Mouse (Mus musculus): Measurements from ENCODE around the gene Mthfd1.

Gene Mthfd1

DNA sequence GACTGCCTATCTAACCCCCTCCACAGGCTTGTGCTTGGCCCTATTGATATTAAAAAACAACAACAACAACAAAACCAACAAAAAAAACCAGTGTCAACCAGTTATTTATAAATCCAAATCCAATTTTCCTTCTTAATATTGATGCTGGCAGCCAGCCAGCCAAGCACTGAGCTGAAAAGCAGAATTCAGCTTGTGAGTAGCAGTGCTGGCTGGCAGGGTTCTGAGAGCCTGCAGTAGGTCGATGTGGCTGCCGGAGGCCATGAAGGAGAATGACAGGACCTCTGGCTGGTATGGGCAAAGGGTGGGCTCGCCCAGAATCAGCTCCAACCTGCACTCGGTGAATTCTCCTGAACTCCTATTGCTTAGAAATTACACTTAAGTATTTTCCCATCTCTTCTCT lies 49.1 kb downstream of the Mthfd1 start:
- peak; percentile 60 to 62 for DNase-seq

GRCm38 (mm10) chr12:76305107-76305506 lies 50.0 kb downstream of the Mthfd1 start:
- DNase-seq = no peak

DNA sequence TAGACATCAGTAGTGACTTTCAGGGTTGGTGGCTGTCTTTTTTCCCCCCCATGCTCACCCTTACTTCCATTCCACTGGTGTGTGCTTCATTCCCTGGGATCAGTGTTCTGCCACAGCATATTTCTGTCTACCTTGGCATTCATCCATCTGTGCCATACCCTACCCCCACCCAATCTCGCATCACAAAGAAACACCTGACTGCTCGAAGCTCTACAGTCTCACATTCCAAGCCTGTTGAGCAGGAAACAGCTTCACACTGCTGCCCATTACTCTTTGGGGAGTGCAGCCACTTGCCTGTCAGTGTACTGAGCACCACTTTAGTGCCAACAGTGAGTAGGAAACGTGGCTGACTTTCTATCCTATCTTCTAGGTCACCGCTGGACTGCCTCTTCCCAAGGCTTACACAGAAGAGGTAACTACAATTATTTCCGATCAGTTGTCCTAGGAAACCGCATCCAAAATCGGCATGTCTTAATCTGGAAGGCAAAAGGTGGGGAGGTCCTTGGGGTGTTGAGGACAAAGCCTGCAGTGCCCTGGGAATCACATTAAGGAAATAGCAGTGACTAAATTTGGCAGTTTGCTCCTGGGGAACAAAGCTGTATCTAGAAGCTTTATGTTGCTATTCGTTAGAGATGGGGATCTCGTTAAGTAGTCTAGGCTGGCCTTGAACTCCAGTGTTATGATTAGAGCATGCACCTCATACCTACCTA lies 51.9 kb downstream of the Mthfd1 start:
- no peak for DNase-seq

- DNase-seq = no peak
These were observed 52.9 kb downstream of the Mthfd1 start for GRCm38 (mm10) chr12:76307964-76308363.

- no peak for DNase-seq
These were observed 53.3 kb downstream of the Mthfd1 start for GRCm38 (mm10) chr12:76308436-76308835.

DNA sequence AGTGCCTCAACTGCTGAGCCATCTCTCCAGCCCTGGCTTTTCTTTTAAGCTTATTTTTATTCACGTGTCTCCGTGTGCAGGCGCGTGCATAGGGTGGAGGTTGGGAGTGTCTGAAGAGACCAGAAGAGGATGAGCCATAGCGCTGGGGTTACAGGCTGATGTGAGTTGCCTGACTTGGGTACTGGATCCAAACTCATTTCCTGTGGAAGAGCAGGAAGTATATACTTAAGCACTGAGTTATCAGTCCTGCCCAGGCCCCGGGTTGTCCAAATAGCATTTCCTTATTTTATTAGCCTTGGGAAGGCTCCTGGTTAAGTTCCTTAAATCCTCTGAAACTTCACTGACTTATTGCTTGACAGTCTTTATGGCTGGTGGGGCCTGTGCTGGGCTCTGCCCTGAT lies 54.9 kb downstream of the Mthfd1 start:
- DNase-seq = no peak

GRCm38 (mm10) chr12:76310633-76311032 lies 55.5 kb downstream of the Mthfd1 start:
- DNase-seq = no peak

- DNase-seq = no peak
These were observed 56.1 kb downstream of the Mthfd1 start for GRCm38 (mm10) chr12:76311227-76311626.

GRCm38 (mm10) chr12:76311951-76312350 lies 56.9 kb downstream of the Mthfd1 start:
- DNase-seq = no peak

DNA sequence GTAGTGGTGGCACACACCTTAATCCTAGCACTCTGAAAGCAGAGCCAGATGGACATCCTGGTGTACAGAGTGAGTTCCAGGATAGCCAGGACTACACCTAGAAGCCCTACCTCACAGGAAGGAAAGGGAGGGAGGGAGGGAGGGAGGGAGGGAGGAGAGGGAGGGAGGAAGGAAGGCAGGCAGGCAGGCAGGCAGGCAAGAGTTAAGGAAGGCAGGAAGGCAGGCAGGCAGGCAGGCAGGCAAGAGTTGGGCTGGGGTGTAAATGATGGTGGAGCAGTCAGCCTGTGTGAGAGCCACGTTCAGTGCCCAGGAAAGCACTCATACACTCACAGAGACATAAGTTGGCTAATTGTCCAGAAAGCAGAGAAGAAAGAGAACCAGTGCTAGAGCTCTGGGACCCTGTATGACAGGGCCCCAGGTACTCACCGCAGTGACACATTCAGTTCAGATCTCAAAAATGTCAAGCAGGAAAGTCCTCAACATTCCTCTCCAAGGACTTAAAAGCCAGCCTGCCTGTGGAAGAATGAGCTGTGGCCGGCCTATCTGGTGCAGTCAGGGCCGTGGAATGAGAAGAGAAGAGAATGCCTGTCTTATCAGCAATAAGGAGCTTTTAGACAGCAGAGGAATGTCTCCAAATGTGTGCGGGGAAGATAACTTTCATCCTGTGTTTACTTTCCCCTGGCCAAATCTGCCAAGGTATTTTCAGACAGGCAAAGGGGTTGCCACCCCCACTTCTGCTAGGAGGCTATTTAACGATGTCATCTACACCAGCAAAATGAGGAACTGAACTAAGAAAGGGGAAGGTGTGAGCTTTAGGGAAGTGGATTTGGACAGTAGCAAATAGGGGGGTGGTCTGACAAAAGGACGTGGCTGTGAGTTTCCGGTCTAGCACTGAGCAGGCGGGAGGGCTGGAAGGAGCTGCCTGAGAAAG lies 63.4 kb downstream of the Mthfd1 start:
- DNase-seq = no peak

DNA sequence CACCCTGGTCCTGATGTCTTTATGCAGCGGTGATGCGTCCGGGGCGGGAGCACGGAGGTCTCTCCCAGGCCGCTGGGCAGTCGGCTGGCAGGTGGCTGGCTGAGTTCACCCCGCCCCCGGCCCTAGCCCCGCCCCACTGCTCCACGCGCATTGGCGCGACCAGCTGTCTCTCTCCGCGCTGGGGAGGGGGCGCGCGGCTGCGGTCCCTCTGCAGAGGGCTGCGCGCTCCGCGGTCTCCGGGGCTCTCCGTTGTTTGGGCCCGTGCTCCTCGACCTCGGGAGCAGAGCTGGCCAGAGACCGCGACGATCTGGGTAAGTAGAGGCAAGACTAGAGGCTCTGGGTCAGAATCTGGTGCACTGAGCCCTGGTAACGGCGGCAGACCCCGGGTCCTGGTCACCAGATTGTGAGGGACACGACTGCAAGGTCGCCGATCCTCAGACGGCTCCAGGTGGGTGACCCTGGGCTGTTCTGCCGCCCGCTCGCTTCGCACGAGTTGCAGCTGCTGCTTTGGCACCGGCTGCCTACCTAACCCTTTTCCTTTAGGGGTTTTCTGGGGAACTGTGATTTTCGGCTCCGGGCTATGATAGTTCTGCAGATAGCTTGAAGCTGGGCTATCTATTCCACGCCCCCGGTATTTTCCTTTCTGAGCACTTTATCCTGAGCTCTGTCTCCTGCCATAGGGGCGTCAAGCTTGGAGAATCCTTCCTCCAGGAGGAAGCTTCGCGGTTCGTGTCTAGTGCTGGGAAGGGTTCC lies 69.8 kb downstream of the Mthfd1 start, which contains the start of gene Akap5:
Gene Akap5, plus strand, starts transcription at position 213 of the 753 bp plus-strand sequence.
- DNase-seq = peak; percentile 91 to 94

DNA sequence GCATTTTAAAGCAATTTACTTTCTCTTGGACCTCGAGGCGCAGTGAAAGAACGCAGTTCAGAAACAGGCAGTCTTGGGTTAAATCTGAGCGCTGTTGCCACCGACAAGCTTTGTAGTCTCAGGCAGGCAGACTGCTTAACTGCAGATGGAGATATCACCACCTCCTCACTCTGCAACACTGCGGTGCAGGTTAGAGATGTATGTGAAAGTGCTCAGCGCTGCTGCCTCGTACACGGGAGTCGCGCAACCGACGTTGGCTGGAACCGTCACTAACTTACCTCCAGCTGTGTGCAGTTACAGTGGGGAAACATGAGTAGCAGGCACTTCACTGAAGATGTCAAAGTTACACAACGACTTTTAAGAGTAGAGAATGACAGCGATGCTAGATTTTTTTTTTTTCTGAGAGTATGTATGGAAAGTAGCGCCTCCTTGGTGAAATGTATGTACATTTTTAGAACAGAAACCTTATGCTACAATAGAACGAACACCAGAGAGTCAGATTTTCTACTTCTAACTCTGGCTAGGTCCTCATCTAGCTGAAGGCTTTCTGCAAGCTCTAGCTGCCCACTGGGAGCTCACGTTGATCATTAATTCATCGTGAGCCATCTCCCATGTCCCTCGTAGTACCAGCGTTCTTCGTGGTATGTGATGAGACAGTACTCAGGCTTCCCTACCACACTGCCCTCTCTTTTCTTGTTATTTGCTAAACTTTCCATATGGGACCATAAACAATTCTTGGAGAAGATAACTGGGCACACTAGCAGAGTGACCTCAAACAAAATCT lies 71.5 kb downstream of the Mthfd1 start:
- no peak for DNase-seq

GRCm38 (mm10) chr12:76328567-76329354 lies 73.7 kb downstream of the Mthfd1 start:
- DNase-seq = peak in 1 of 2 experiments; percentile 43

DNA sequence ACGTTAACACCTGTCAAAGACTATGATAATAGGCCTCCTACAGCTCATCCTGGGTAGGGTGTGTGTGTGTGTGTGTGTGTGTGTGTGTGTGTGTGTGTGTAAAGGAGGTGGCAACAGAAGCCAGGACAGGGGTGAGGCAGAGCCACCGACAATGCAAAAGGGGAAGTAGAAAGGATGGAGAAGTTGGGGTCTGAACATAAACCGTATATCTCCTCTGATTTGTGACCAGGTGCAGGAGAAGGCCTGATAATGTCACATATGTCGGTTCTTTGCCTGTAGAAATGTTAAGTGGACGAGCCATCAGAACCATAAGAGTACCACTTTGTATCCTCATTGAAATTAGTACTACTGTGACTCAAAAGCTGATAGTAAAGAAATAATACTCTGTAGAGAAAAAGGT lies 78.6 kb downstream of the Mthfd1 start:
- no peak for DNase-seq

GRCm38 (mm10) chr12:76335641-76336040 lies 80.5 kb downstream of the Mthfd1 start:
- no peak for DNase-seq

DNA sequence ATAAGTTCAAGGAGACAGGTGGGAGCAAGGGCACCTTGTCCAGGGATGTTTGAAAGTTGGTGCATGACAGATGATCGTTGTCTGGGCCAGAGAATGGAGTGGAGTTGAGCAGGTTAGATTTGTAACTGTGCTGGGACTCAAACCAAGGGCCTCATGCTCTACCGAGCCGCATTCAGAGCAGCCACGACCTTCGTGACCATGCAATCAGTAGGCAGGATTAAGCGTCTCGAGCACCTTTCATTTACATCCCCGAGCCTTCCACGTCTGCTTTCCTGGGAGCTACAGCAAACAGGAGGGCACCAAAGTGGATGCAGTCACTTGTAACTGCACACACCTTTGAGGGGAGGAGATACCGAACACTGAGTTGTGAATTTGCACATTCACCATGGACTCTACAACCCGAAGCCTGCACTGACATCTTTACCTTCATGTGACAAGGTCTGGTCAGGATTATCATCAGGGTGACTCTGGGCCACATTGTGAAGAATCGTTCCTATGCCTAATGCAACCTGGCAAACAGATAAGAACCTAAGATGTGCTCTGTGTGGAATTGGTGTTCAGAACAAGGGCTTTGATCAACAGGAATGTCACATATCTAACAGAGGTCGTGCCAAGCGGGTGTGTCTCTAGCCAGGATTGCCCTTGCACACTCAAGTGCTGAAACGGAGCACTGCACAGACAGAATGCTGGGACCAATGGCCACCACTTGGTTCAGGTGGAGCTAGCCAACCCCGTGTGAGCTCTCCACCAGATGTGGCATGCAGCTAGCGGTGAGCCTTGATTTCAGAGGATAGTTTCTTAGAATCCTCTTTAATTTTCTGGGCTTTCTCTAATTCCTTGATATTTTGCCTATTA lies 81.2 kb downstream of the Mthfd1 start:
- no peak for DNase-seq

GRCm38 (mm10) chr12:76341080-76341479 lies 86.0 kb downstream of the Mthfd1 start:
- DNase-seq = peak; percentile 73 to 84

DNA sequence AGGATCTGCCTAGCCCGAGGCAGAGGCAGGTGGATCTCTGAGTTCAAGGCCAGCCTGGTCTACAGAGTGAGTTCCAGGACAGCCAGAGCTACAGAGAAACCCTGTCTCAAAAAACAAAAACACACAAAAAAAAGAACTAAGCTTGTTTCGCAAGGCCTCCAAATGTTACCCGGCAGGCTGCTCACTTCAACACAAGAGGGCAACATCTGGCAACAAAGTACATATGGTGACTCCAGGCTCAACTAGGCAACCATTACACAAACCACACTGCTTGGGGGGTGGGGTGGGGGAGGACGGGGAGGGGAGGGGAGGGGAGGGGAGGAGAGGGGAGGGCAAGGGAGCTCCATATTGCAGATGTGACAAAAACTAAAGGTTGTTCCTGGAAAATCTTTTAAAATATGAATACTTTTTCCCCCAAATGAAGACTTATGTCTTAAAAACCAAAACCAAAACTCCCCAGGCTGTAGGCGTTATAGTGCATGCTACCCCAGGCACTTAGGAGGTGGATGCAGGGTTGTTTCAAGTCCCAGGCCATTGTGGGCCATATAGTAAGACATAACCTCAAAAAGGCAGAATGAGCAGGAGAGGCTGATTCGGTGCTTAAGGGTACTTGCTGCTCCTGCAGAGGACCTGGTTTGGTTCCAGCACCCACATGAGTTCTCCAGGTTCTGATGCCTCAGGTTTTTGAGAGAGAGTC lies 90.8 kb downstream of the Mthfd1 start:
- no peak for DNase-seq

GRCm38 (mm10) chr12:76349680-76350220 lies 94.7 kb downstream of the Mthfd1 start:
- DNase-seq = no peak

All from cerebellum, postnatal 10 days (tissue).